Mouse (Mus musculus) intestine, postnatal 0 days (tissue): ENCODE results near the gene Upf3a. TPM values are rescaled to one million over a fixed set of nuclear protein-coding genes. Genes with fewer than 3 reads are reported as not detected.

ENCODE experiments used
- ATAC-seq: fragments of 200-750 bp; cut with Nextera tagmentation; 2 replicates; pipeline ENCODE4 v1.8.0; 2017; ENCODE audit warnings: mild to moderate bottlenecking, moderate TSS enrichment, moderate library complexity
- H3K27ac ChIP-seq: fragments of 300-500 bp; sonication (generic); 2 replicates; pipeline ENCODE4 v1.5.1; 2014; ENCODE audit warnings: mild to moderate bottlenecking, low read depth, low read length, moderate library complexity
- H3K27me3 ChIP-seq: fragments of 300-500 bp; sonication (generic); replicated peaks from 2 replicates; pipeline ENCODE4 v1.6.1; 2014; ENCODE audit warnings: low read length, mixed read lengths; ENCODE audit not compliant: control insufficient read depth, insufficient read depth
- H3K36me3 ChIP-seq: fragments of 300-500 bp; sonication (generic); 2 replicates; pipeline ENCODE4 v1.6.1; 2014; ENCODE audit warnings: mild to moderate bottlenecking, moderate library complexity; ENCODE audit not compliant: control insufficient read depth, insufficient read depth
- H3K4me1 ChIP-seq: fragments of 300-500 bp; sonication (generic); replicated peaks from 2 replicates; pipeline ENCODE4 v1.6.1; 2014; ENCODE audit warnings: antibody characterized with exemption, low read length, mixed read lengths; ENCODE audit not compliant: control insufficient read depth, insufficient read depth
- H3K4me2 ChIP-seq: fragments of 300-500 bp; sonication (generic); replicated peaks from 2 replicates; pipeline ENCODE4 v1.6.1; 2014; ENCODE audit warnings: low read depth, mild to moderate bottlenecking, moderate library complexity
- H3K4me3 ChIP-seq: fragments of 300-500 bp; sonication (generic); 2 replicates; pipeline ENCODE4 v1.5.1; 2014; ENCODE audit warnings: low read depth, low read length
- H3K9ac ChIP-seq: fragments of 300-500 bp; sonication (generic); 2 replicates; pipeline ENCODE4 v1.6.1; 2014; ENCODE audit warnings: mild to moderate bottlenecking, low read depth, low read length
- H3K9me3 ChIP-seq: fragments of 300-500 bp; sonication (generic); 2 replicates; pipeline ENCODE4 v1.6.1; 2016; ENCODE audit warnings: mixed run types; ENCODE audit not compliant: control insufficient read depth
- CTCF ChIP-seq: sonication (generic); IDR thresholded peaks from 2 replicates; pipeline ENCODE4 v1.5.1; 2016; ENCODE audit warnings: low read depth, mild to moderate bottlenecking, control low read depth, antibody characterized with exemption, moderate library complexity
- WGBS: fragments of 180-500 bp; shearing (Covaris S2); extraction: QIAGEN DNeasy Blood & Tissue Kit; methylation state at CpG from one replicate; pipeline ENCODE4 v1.1.7; 2014; 5-methylcytosine and 5-hydroxymethylcytosine counted together
- polyA plus RNA-seq: library from polyadenylated mRNA; unstranded; fragments of >200 nt; fragmentation: Nextera tagmentation; extraction: Ambion mirVana; gene quantifications from 2 replicates; pipeline ENCODE4 v1.2.1, GENCODE M21; 2015

Upf3a gene
- polyA plus RNA-seq, 1 experiment from 2014 or later: 23.6 TPM

GRCm38 (mm10) chr8:13756480-13756879 lies 28.9 kb upstream of the Upf3a start:
- TF ChIP-seq CTCF: no peak
- no peak overlapping the region for H3K9ac ChIP-seq
- WGBS: 32% methylated on average over 7 of the region's 7 CpGs

GRCm38 (mm10) chr8:13756982-13757804 lies 28.2 kb upstream of the Upf3a start, which contains the start of gene Cdc16:
TSS of gene Cdc16 (plus strand) at chr8:13757676.
- Histone ChIP-seq H3K27ac (peak within 1 kb of the TSS; percentile 90), H3K4me1 (no peaks in the 10 kb centered on the region; the same call in 1 of the 2 replicates), H3K9me3 (no peaks in the 10 kb centered on the region), H3K4me2 (peak within 1 kb of the TSS; percentile 69), H3K9ac (peak within 1 kb of the TSS; percentile 90), H3K36me3 (peaks cover 16% of the 10 kb centered on the region), H3K27me3 (no peaks in the 10 kb centered on the region), H3K4me3 (peak within 1 kb of the TSS; percentile 96)
- WGBS: 3% methylated on average over 40 of the region's 40 CpGs
- no peak for TF ChIP-seq CTCF
- ATAC-seq: peak; percentile 90

More at GRCm38 (mm10) chr8:13756480-13756879, 28.9 kb upstream of the Upf3a start:
- Histone ChIP-seq H3K36me3 (peaks cover 9% of the 10 kb centered on the region), H3K4me2 (peak overlapping the region; percentile 69), H3K4me3 (no peak overlapping the region), H3K4me1 (no peaks in the 10 kb centered on the region; the same call in 1 of the 2 replicates), H3K27me3 (no peaks in the 10 kb centered on the region), H3K27ac (no peak overlapping the region), H3K9me3 (no peaks in the 10 kb centered on the region)
- peak; percentile 20; the same call in 1 of the 2 replicates for ATAC-seq

- H3K36me3 ChIP-seq: peaks cover 24% of the 10 kb centered on the region
- ATAC-seq: peak; percentile 64
- no peaks in the 10 kb centered on the region for H3K9me3 ChIP-seq
- H3K4me2 ChIP-seq: peak overlapping the region; percentile 69
- H3K9ac ChIP-seq: peak overlapping the region; percentile 90
- under 1% methylated on average over 38 of the region's 38 CpGs for WGBS
- H3K4me3 ChIP-seq: peak overlapping the region; percentile 96
- no peaks in the 10 kb centered on the region for H3K27me3 ChIP-seq
- H3K4me1 ChIP-seq: no peaks in the 10 kb centered on the region; the same call in 1 of the 2 replicates
- peak overlapping the region; percentile 90 for H3K27ac ChIP-seq
- TF ChIP-seq CTCF: peak; percentile 82
These were observed 27.3 kb upstream of the Upf3a start for GRCm38 (mm10) chr8:13757805-13758727.

GRCm38 (mm10) chr8:13769206-13769605 lies 16.2 kb upstream of the Upf3a start:
- Histone ChIP-seq H3K4me2 (no peak overlapping the region), H3K27me3 (no peaks in the 10 kb centered on the region), H3K4me1 (no peaks in the 10 kb centered on the region), H3K27ac (no peak overlapping the region), H3K9ac (no peak overlapping the region), H3K4me3 (no peak overlapping the region), H3K9me3 (no peaks in the 10 kb centered on the region), H3K36me3 (peaks cover 90% of the 10 kb centered on the region)
- no peak for ATAC-seq
- 86% methylated on average over 11 of the region's 11 CpGs for WGBS
- no peak for TF ChIP-seq CTCF

GRCm38 (mm10) chr8:13780536-13780935 lies 4.9 kb upstream of the Upf3a start:
- Histone ChIP-seq H3K27ac (no peak overlapping the region), H3K27me3 (no peaks in the 10 kb centered on the region), H3K4me3 (no peak overlapping the region), H3K36me3 (peaks cover 57% of the 10 kb centered on the region), H3K9me3 (no peaks in the 10 kb centered on the region), H3K4me2 (no peak overlapping the region), H3K9ac (no peak overlapping the region), H3K4me1 (no peaks in the 10 kb centered on the region)
- no peak for TF ChIP-seq CTCF
- ATAC-seq: no peak
- WGBS: 82% methylated on average over 3 of the region's 3 CpGs
